Mouse (Mus musculus): ENCODE data around the gene Slc36a3. TPM values are rescaled to one million over a fixed set of nuclear protein-coding genes. Genes with fewer than 3 reads are reported as not detected.
A peak's percentile ranks its signal among the peaks of the same experiment; 100 is the strongest.

Slc36a3 gene
- polyA plus RNA-seq (2016; fragmentation: Nextera tagmentation; extraction: Ambion mirVana): not detected in 2 replicates

- no peak within 1 kb of the TSS for H3K27ac ChIP-seq
- H3K36me3 ChIP-seq: no peaks in the 10 kb centered on the region
- no peak within 1 kb of the TSS for H3K4me3 ChIP-seq
- no peak for DNase-seq (ENCODE audit: low spot score)
- no peaks in the 10 kb centered on the region for H3K9me3 ChIP-seq
- no peaks in the 10 kb centered on the region for H3K4me1 ChIP-seq (replicated peaks)
- no peaks in the 10 kb centered on the region for H3K27me3 ChIP-seq (ENCODE audit: insufficient read depth, poor library complexity, severe bottlenecking)
- WGBS: 83% methylated on average over 3 of the region's 3 CpGs
Measured at GRCm38 (mm10) chr11:55151608-55152007, at the start of gene Slc36a3. TSS of gene Slc36a3 (minus strand) at chr11:55151708.

GRCm38 (mm10) chr11:55197740-55198510 lies 46.4 kb upstream of the Slc36a3 start:
- no peaks in the 10 kb centered on the region for H3K4me1 ChIP-seq (replicated peaks)
- no peaks in the 10 kb centered on the region for H3K36me3 ChIP-seq
- no peak overlapping the region for H3K27ac ChIP-seq
- WGBS: 85% methylated on average over 8 of the region's 8 CpGs
- H3K9me3 ChIP-seq: no peaks in the 10 kb centered on the region
- no peak for DNase-seq (ENCODE audit: low spot score)
- no peak overlapping the region for H3K4me3 ChIP-seq
- H3K27me3 ChIP-seq (ENCODE audit: insufficient read depth, poor library complexity, severe bottlenecking): no peaks in the 10 kb centered on the region

GRCm38 (mm10) chr11:55197086-55197485 lies 45.6 kb upstream of the Slc36a3 start:
- no peak for DNase-seq (ENCODE audit: low spot score)
- 74% methylated on average over 6 of the region's 6 CpGs for WGBS

GRCm38 (mm10) chr11:55190216-55190615 lies 38.7 kb upstream of the Slc36a3 start:
- no peaks in the 10 kb centered on the region for H3K9me3 ChIP-seq
- H3K27ac ChIP-seq: no peak overlapping the region

More at GRCm38 (mm10) chr11:55197086-55197485, 45.6 kb upstream of the Slc36a3 start:
- no peaks in the 10 kb centered on the region for H3K36me3 ChIP-seq
- no peaks in the 10 kb centered on the region for H3K27me3 ChIP-seq (ENCODE audit: insufficient read depth, poor library complexity, severe bottlenecking)
- no peak overlapping the region for H3K4me3 ChIP-seq
- no peak overlapping the region for H3K27ac ChIP-seq
- no peaks in the 10 kb centered on the region for H3K9me3 ChIP-seq
- H3K4me1 ChIP-seq (replicated peaks): no peaks in the 10 kb centered on the region

GRCm38 (mm10) chr11:55187777-55188176 lies 36.3 kb upstream of the Slc36a3 start:
- no peaks in the 10 kb centered on the region for H3K36me3 ChIP-seq
- WGBS: 89% methylated on average over 6 of the region's 6 CpGs
- H3K27me3 ChIP-seq (ENCODE audit: insufficient read depth, poor library complexity, severe bottlenecking): no peaks in the 10 kb centered on the region
- no peak for DNase-seq (ENCODE audit: low spot score)
- peaks cover 20% of the 10 kb centered on the region for H3K4me1 ChIP-seq (replicated peaks)
- H3K9me3 ChIP-seq: no peaks in the 10 kb centered on the region
- no peak overlapping the region for H3K27ac ChIP-seq
- no peak overlapping the region for H3K4me3 ChIP-seq

More at GRCm38 (mm10) chr11:55190216-55190615, 38.7 kb upstream of the Slc36a3 start:
- Histone ChIP-seq H3K4me1 (replicated peaks) (no peaks in the 10 kb centered on the region), H3K36me3 (no peaks in the 10 kb centered on the region), H3K27me3 (ENCODE audit: insufficient read depth, poor library complexity, severe bottlenecking) (no peaks in the 10 kb centered on the region), H3K4me3 (no peak overlapping the region)
- no peak for DNase-seq (ENCODE audit: low spot score)
- WGBS: 82% methylated on average over 3 of the region's 3 CpGs

- no peaks in the 10 kb centered on the region for H3K9me3 ChIP-seq
- no peak for DNase-seq (ENCODE audit: low spot score)
- peaks cover 20% of the 10 kb centered on the region for H3K4me1 ChIP-seq (replicated peaks)
- H3K36me3 ChIP-seq: no peaks in the 10 kb centered on the region
- H3K27me3 ChIP-seq (ENCODE audit: insufficient read depth, poor library complexity, severe bottlenecking): no peaks in the 10 kb centered on the region
- WGBS: 86% methylated on average over 4 of the region's 4 CpGs
- H3K4me3 ChIP-seq: no peak overlapping the region
- no peak overlapping the region for H3K27ac ChIP-seq
Measured at GRCm38 (mm10) chr11:55187292-55187691, 35.8 kb upstream of the Slc36a3 start.

- WGBS: 27% methylated on average over 10 of the region's 10 CpGs
- Histone ChIP-seq H3K4me1 (replicated peaks) (peaks cover 20% of the 10 kb centered on the region), H3K9me3 (no peaks in the 10 kb centered on the region), H3K27me3 (ENCODE audit: insufficient read depth, poor library complexity, severe bottlenecking) (no peaks in the 10 kb centered on the region), H3K4me3 (no peak within 1 kb of the TSS), H3K36me3 (no peaks in the 10 kb centered on the region), H3K27ac (no peak within 1 kb of the TSS)
- no peak for DNase-seq (ENCODE audit: low spot score)
Measured at GRCm38 (mm10) chr11:55184733-55185291, 33.3 kb upstream of the Slc36a3 start, which contains the start of gene Slc36a2. TSS of gene Slc36a2 (minus strand) at chr11:55185077.

- WGBS: 83% methylated on average over 5 of the region's 5 CpGs
- DNase-seq (ENCODE audit: low spot score): no peak
- H3K4me3 ChIP-seq: no peak overlapping the region
- H3K9me3 ChIP-seq: no peaks in the 10 kb centered on the region
- no peaks in the 10 kb centered on the region for H3K27me3 ChIP-seq (ENCODE audit: insufficient read depth, poor library complexity, severe bottlenecking)
- no peak overlapping the region for H3K27ac ChIP-seq
- H3K4me1 ChIP-seq (replicated peaks): peaks cover 20% of the 10 kb centered on the region
- no peaks in the 10 kb centered on the region for H3K36me3 ChIP-seq
Measured at GRCm38 (mm10) chr11:55184246-55184645, 32.7 kb upstream of the Slc36a3 start.

GRCm38 (mm10) chr11:55183124-55183523 lies 31.6 kb upstream of the Slc36a3 start:
- WGBS: 52% methylated on average over 7 of the region's 7 CpGs
- H3K27ac ChIP-seq: 0 out of 2 replicates have a peak overlapping the region, but pooled peaks have one; percentile 35

GRCm38 (mm10) chr11:55179856-55180255 lies 28.3 kb upstream of the Slc36a3 start:
- Histone ChIP-seq H3K4me1 (replicated peaks) (peaks cover 20% of the 10 kb centered on the region), H3K27me3 (ENCODE audit: insufficient read depth, poor library complexity, severe bottlenecking) (no peaks in the 10 kb centered on the region), H3K9me3 (no peaks in the 10 kb centered on the region), H3K36me3 (no peaks in the 10 kb centered on the region), H3K4me3 (no peak overlapping the region), H3K27ac (no peak overlapping the region)
- 91% methylated on average over 3 of the region's 3 CpGs for WGBS
- DNase-seq (ENCODE audit: low spot score): no peak

More at GRCm38 (mm10) chr11:55183124-55183523, 31.6 kb upstream of the Slc36a3 start:
- Histone ChIP-seq H3K9me3 (no peaks in the 10 kb centered on the region), H3K4me3 (no peak overlapping the region), H3K27me3 (ENCODE audit: insufficient read depth, poor library complexity, severe bottlenecking) (no peaks in the 10 kb centered on the region), H3K4me1 (replicated peaks) (peaks cover 20% of the 10 kb centered on the region), H3K36me3 (no peaks in the 10 kb centered on the region)
- DNase-seq (ENCODE audit: low spot score): no peak

- Histone ChIP-seq H3K4me1 (replicated peaks) (peaks cover 10% of the 10 kb centered on the region), H3K36me3 (no peaks in the 10 kb centered on the region), H3K9me3 (no peaks in the 10 kb centered on the region), H3K27me3 (ENCODE audit: insufficient read depth, poor library complexity, severe bottlenecking) (no peaks in the 10 kb centered on the region), H3K4me3 (no peak overlapping the region), H3K27ac (no peak overlapping the region)
- DNase-seq (ENCODE audit: low spot score): no peak
- WGBS: 82% methylated on average over 4 of the region's 4 CpGs
Measured at GRCm38 (mm10) chr11:55178830-55179229, 27.3 kb upstream of the Slc36a3 start.

GRCm38 (mm10) chr11:55170501-55170900 lies 19.0 kb upstream of the Slc36a3 start:
- H3K27me3 ChIP-seq (ENCODE audit: insufficient read depth, poor library complexity, severe bottlenecking): no peaks in the 10 kb centered on the region
- 83% methylated on average over 4 of the region's 4 CpGs for WGBS
- no peak overlapping the region for H3K27ac ChIP-seq
- H3K36me3 ChIP-seq: no peaks in the 10 kb centered on the region
- H3K4me3 ChIP-seq: no peak overlapping the region
- H3K9me3 ChIP-seq: peaks cover 3% of the 10 kb centered on the region; the same call in 1 of the 2 replicates
- H3K4me1 ChIP-seq (replicated peaks): no peaks in the 10 kb centered on the region
- no peak for DNase-seq (ENCODE audit: low spot score)

GRCm38 (mm10) chr11:55168914-55169313 lies 17.4 kb upstream of the Slc36a3 start:
- no peaks in the 10 kb centered on the region for H3K27me3 ChIP-seq (ENCODE audit: insufficient read depth, poor library complexity, severe bottlenecking)
- no peak for DNase-seq (ENCODE audit: low spot score)
- H3K27ac ChIP-seq: no peak overlapping the region
- no peak overlapping the region for H3K4me3 ChIP-seq
- H3K9me3 ChIP-seq: peaks cover 3% of the 10 kb centered on the region; the same call in 1 of the 2 replicates
- 86% methylated on average over 6 of the region's 6 CpGs for WGBS
- H3K36me3 ChIP-seq: no peaks in the 10 kb centered on the region
- H3K4me1 ChIP-seq (replicated peaks): no peaks in the 10 kb centered on the region
